15 mouse cellular contexts compared by ENCODE assay signal in the genomic region with DNA sequence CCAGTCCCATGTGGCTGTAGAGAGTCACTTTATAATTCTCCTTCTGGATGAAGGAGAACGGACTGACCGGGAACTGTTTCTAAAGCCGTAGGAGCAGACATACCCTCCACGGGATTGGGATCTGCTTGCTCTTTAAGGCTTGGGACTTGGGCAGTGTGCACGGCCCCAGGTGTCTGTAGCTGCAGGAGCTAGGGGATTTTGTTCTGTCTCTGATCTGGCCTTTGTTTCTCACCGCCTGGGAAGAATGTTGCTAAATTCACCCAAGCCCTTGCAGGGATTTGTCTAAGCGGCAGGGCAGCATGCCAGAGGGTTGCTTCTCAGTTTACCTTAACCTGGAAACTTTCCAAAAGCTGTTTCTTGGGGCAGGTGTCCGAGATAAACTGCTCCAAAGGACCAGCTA.
"Had no signal": no experiment of that assay in that cellular context is flagged by ENCODE, and none has a peak within 500 bp of the region (broad histone marks: within the 10 kb centered on the region; RNA-seq: fewer than 3 reads in every experiment).

No protein-coding gene starts in this region.

- H3K27me3 ChIP-seq: liver, embryonic 13.5 days; midbrain, embryonic 12.5 days; midbrain, embryonic 15.5 days; neural tube, embryonic 12.5 days; stomach, embryonic 15.5 days had no signal

- H3K36me3 ChIP-seq: midbrain, embryonic 12.5 days; midbrain, embryonic 15.5 days; neural tube, embryonic 12.5 days had no signal

- H3K9ac ChIP-seq: liver, embryonic 13.5 days; midbrain, embryonic 12.5 days; midbrain, embryonic 15.5 days; neural tube, embryonic 12.5 days; stomach, embryonic 15.5 days had no signal

- DNase-seq: kidney, adult 18-20 months; kidney, adult 9 months; kidney, postnatal 14 days; kidney, postnatal 4 days; left cerebral cortex, postnatal 4 days; liver, embryonic 13.5 days; lung, adult 2 months; lung, postnatal 14 days; thymus, postnatal 25 days had no signal

- H3K9me3 ChIP-seq: liver, embryonic 13.5 days; midbrain, embryonic 12.5 days; midbrain, embryonic 15.5 days; neural tube, embryonic 12.5 days; stomach, embryonic 15.5 days had no signal

- ATAC-seq: intestine, embryonic 16.5 days; midbrain, embryonic 15.5 days had no signal

- H3K27ac ChIP-seq: liver, embryonic 13.5 days; macrophage; midbrain, embryonic 12.5 days; midbrain, embryonic 15.5 days; neural tube, embryonic 12.5 days; stomach, embryonic 15.5 days had no signal

- H3K4me2 ChIP-seq: liver, embryonic 13.5 days; midbrain, embryonic 12.5 days; midbrain, embryonic 15.5 days; neural tube, embryonic 12.5 days; stomach, embryonic 15.5 days had no signal

- H3K4me1 ChIP-seq: midbrain, embryonic 12.5 days; midbrain, embryonic 15.5 days; neural tube, embryonic 12.5 days; stomach, embryonic 15.5 days had no signal

- H3K4me3 ChIP-seq: liver, embryonic 13.5 days; midbrain, embryonic 12.5 days; midbrain, embryonic 15.5 days; neural tube, embryonic 12.5 days; stomach, embryonic 15.5 days had no signal
